Mouse (Mus musculus): ENCODE data around the gene Grk6. TPM values are rescaled to one million over a fixed set of nuclear protein-coding genes. Genes with fewer than 3 reads are reported as not detected.

Gene Grk6
- total and polyA plus RNA-seq, 2 experiments from 2014 or later = 10.7 to 27.2 TPM

- peak; percentile 67 for DNase-seq (ENCODE audit: low spot score)
- 66% methylated on average over 7 of the region's 7 CpGs for WGBS
- Histone ChIP-seq H3K9me3 (replicated peaks; ENCODE audit: control insufficient read depth, low read length) (no peaks in the 10 kb centered on the region), H3K4me2 (ENCODE audit: low read depth, low read length) (no peak overlapping the region), H3K4me1 (ENCODE audit: control insufficient read depth, insufficient read depth) (0 out of 2 replicates have a peak, but pooled peaks cover 2% of the 10 kb centered on the region), H3K36me3 (replicated peaks; ENCODE audit: control insufficient read depth, insufficient read depth, low read length) (peaks cover 42% of the 10 kb centered on the region), H3K27me3 (ENCODE audit: control insufficient read depth, insufficient read depth, low read length) (peaks cover 64% of the 10 kb centered on the region), H3K27ac (ENCODE audit: low read depth) (peak overlapping the region; percentile 60), H3K9ac (replicated peaks; ENCODE audit: low read depth, low read length) (no peak overlapping the region), H3K4me3 (ENCODE audit: low read depth, low read length) (no peak overlapping the region)
- ATAC-seq (ENCODE audit: insufficient read depth, low read depth) = peak; percentile 57
- TF ChIP-seq CTCF (IDR thresholded peaks at IDR 0.05; ENCODE audit: low read depth) (no peak), EP300 (IDR thresholded peaks at IDR 0.05; ENCODE audit: low read depth) (0 out of 2 replicates have a peak, but pooled peaks have one; percentile 28)
These were observed 34.1 kb downstream of the Grk6 start for GRCm38 (mm10) chr13:55479008-55479407.

GRCm38 (mm10) chr13:55479929-55480328 lies 35.1 kb downstream of the Grk6 start:
- Histone ChIP-seq H3K27ac (ENCODE audit: low read depth) (no peak overlapping the region), H3K36me3 (replicated peaks; ENCODE audit: control insufficient read depth, insufficient read depth, low read length) (peaks cover 37% of the 10 kb centered on the region), H3K9ac (replicated peaks; ENCODE audit: low read depth, low read length) (no peak overlapping the region), H3K4me3 (ENCODE audit: low read depth, low read length) (no peak overlapping the region), H3K4me1 (ENCODE audit: control insufficient read depth, insufficient read depth) (0 out of 2 replicates have a peak, but pooled peaks cover 4% of the 10 kb centered on the region), H3K9me3 (replicated peaks; ENCODE audit: control insufficient read depth, low read length) (no peaks in the 10 kb centered on the region), H3K4me2 (ENCODE audit: low read depth, low read length) (no peak overlapping the region), H3K27me3 (ENCODE audit: control insufficient read depth, insufficient read depth, low read length) (peaks cover 65% of the 10 kb centered on the region)
- DNase-seq (ENCODE audit: low spot score) (no peak), ATAC-seq (ENCODE audit: insufficient read depth, low read depth) (no peak)
- TF ChIP-seq CTCF (IDR thresholded peaks at IDR 0.05; ENCODE audit: low read depth) = no peak
- TF ChIP-seq EP300 (IDR thresholded peaks at IDR 0.05; ENCODE audit: low read depth) = no peak

- H3K27me3 ChIP-seq (ENCODE audit: control insufficient read depth, insufficient read depth, low read length) = peaks cover 70% of the 10 kb centered on the region
- no peak overlapping the region for H3K4me2 ChIP-seq (ENCODE audit: low read depth, low read length)
- H3K36me3 ChIP-seq (replicated peaks; ENCODE audit: control insufficient read depth, insufficient read depth, low read length) = peaks cover 20% of the 10 kb centered on the region
- no peak overlapping the region for H3K4me3 ChIP-seq (ENCODE audit: low read depth, low read length)
- H3K27ac ChIP-seq (ENCODE audit: low read depth) = peak overlapping the region; percentile 63
- WGBS = 53% methylated on average over 7 of the region's 7 CpGs
- H3K4me1 ChIP-seq (ENCODE audit: control insufficient read depth, insufficient read depth) = 0 out of 2 replicates have a peak, but pooled peaks cover 4% of the 10 kb centered on the region
- DNase-seq (ENCODE audit: low spot score) = peak; percentile 39
- no peaks in the 10 kb centered on the region for H3K9me3 ChIP-seq (replicated peaks; ENCODE audit: control insufficient read depth, low read length)
- TF ChIP-seq EP300 (IDR thresholded peaks at IDR 0.05; ENCODE audit: low read depth) (no peak), CTCF (IDR thresholded peaks at IDR 0.05; ENCODE audit: low read depth) (no peak)
- no peak overlapping the region for H3K9ac ChIP-seq (replicated peaks; ENCODE audit: low read depth, low read length)
- ATAC-seq (ENCODE audit: insufficient read depth, low read depth) = peak; percentile 25; the same call in 1 of the 2 replicates
These were observed 37.7 kb downstream of the Grk6 start for GRCm38 (mm10) chr13:55482542-55482941.

- peak; percentile 45 for DNase-seq (ENCODE audit: low spot score)
- WGBS = 41% methylated on average over 9 of the region's 9 CpGs
- H3K4me1 ChIP-seq (ENCODE audit: control insufficient read depth, insufficient read depth) = 0 out of 2 replicates have a peak, but pooled peaks cover 4% of the 10 kb centered on the region
These were observed 38.2 kb downstream of the Grk6 start for GRCm38 (mm10) chr13:55483071-55483470.

GRCm38 (mm10) chr13:55483593-55483992 lies 38.7 kb downstream of the Grk6 start:
- Histone ChIP-seq H3K9ac (replicated peaks; ENCODE audit: low read depth, low read length) (no peak overlapping the region), H3K4me3 (ENCODE audit: low read depth, low read length) (no peak overlapping the region), H3K4me1 (ENCODE audit: control insufficient read depth, insufficient read depth) (0 out of 2 replicates have a peak, but pooled peaks cover 4% of the 10 kb centered on the region), H3K4me2 (ENCODE audit: low read depth, low read length) (no peak overlapping the region), H3K27ac (ENCODE audit: low read depth) (peak overlapping the region; percentile 63), H3K9me3 (replicated peaks; ENCODE audit: control insufficient read depth, low read length) (no peaks in the 10 kb centered on the region), H3K27me3 (ENCODE audit: control insufficient read depth, insufficient read depth, low read length) (peaks cover 78% of the 10 kb centered on the region), H3K36me3 (replicated peaks; ENCODE audit: control insufficient read depth, insufficient read depth, low read length) (peaks cover 20% of the 10 kb centered on the region)
- no peak for DNase-seq (ENCODE audit: low spot score)
- TF ChIP-seq CTCF (IDR thresholded peaks at IDR 0.05; ENCODE audit: low read depth) (no peak), EP300 (IDR thresholded peaks at IDR 0.05; ENCODE audit: low read depth) (no peak)
- WGBS = 47% methylated on average over 15 of the region's 15 CpGs
- ATAC-seq (ENCODE audit: insufficient read depth, low read depth) = no peak

More at GRCm38 (mm10) chr13:55483071-55483470, 38.2 kb downstream of the Grk6 start:
- no peak overlapping the region for H3K4me2 ChIP-seq (ENCODE audit: low read depth, low read length)
- H3K9me3 ChIP-seq (replicated peaks; ENCODE audit: control insufficient read depth, low read length) = no peaks in the 10 kb centered on the region
- H3K9ac ChIP-seq (replicated peaks; ENCODE audit: low read depth, low read length) = no peak overlapping the region
- ATAC-seq (ENCODE audit: insufficient read depth, low read depth) = no peak
- TF ChIP-seq CTCF (IDR thresholded peaks at IDR 0.05; ENCODE audit: low read depth) (no peak), EP300 (IDR thresholded peaks at IDR 0.05; ENCODE audit: low read depth) (no peak)
- peak overlapping the region; percentile 63 for H3K27ac ChIP-seq (ENCODE audit: low read depth)
- H3K27me3 ChIP-seq (ENCODE audit: control insufficient read depth, insufficient read depth, low read length) = peaks cover 73% of the 10 kb centered on the region
- no peak overlapping the region for H3K4me3 ChIP-seq (ENCODE audit: low read depth, low read length)
- peaks cover 20% of the 10 kb centered on the region for H3K36me3 ChIP-seq (replicated peaks; ENCODE audit: control insufficient read depth, insufficient read depth, low read length)

All from heart, postnatal 0 days (tissue).